Mouse (Mus musculus) G1E (cell line): ENCODE results near the gene Il11ra1. TPM values are rescaled to one million over a fixed set of nuclear protein-coding genes. Genes with fewer than 3 reads are reported as not detected.
"Not testable (repeated sequence)": the region's sequence is repeated elsewhere in the genome, so short reads cannot be mapped to it uniquely, and the experiment has no call there.

ENCODE experiments used
- ATAC-seq: 2 replicates; pipeline ENCODE4 v1.8.0; 2016; ENCODE audit warnings: mild to moderate bottlenecking; ENCODE audit not compliant: insufficient number of reproducible peaks, poor library complexity, low FRiP score, severe bottlenecking; ENCODE audit errors: extremely low read depth
- DNase-seq: peaks from one replicate; pipeline ENCODE4 v3.0.0; 2012; ENCODE audit warnings: low spot score
- H3K27me3 ChIP-seq: 2 replicates; pipeline ENCODE4 v1.6.1; 2012; ENCODE audit warnings: mild to moderate bottlenecking, low read length, inconsistent platforms; ENCODE audit not compliant: insufficient read depth
- H3K36me3 ChIP-seq: replicated peaks from 2 replicates; pipeline ENCODE3; 2012; ENCODE audit warnings: mild to moderate bottlenecking, inconsistent platforms
- H3K4me1 ChIP-seq: 2 replicates; pipeline ENCODE4 v1.6.1; 2012; ENCODE audit warnings: low read depth, low read length, inconsistent platforms, mixed read lengths; ENCODE audit not compliant: insufficient read depth
- H3K4me3 ChIP-seq: 2 replicates; pipeline ENCODE4 v1.5.1; 2012; ENCODE audit warnings: low read depth, mild to moderate bottlenecking, inconsistent platforms, low read length, moderate library complexity, mixed read lengths
- H3K9me3 ChIP-seq: replicated peaks from 2 replicates; pipeline ENCODE4 v1.6.1; 2012; ENCODE audit warnings: inconsistent platforms
- CTCF ChIP-seq: IDR thresholded peaks from 2 replicates; pipeline ENCODE4 v1.5.1; 2012; ENCODE audit warnings: low read depth, low read length, inconsistent platforms, mixed read lengths
- GATA1 ChIP-seq: IDR thresholded peaks from 2 replicates; pipeline ENCODE4 v1.6.1; 2012; ENCODE audit warnings: borderline replicate concordance, low read length, inconsistent platforms, mixed read lengths
- GATA2 ChIP-seq: IDR thresholded peaks from 2 replicates; pipeline ENCODE4 v1.6.1; 2012; ENCODE audit warnings: low read depth, low read length, inconsistent platforms, borderline replicate concordance
- POLR2AphosphoS5 ChIP-seq: IDR thresholded peaks from 2 replicates; pipeline ENCODE4 v1.6.1; 2012; ENCODE audit warnings: low read depth, low read length, inconsistent platforms; ENCODE audit not compliant: insufficient replicate concordance
- TAL1 ChIP-seq: conservative IDR thresholded peaks from 2 replicates; pipeline ENCODE4 v1.6.1; 2012; ENCODE audit warnings: low read depth, low read length, inconsistent platforms, mixed read lengths
- polyA plus RNA-seq: library from polyadenylated mRNA; stranded (reverse); fragments of >175 nt; gene quantifications from 2 replicates; pipeline ENCODE4 v1.2.3, GENCODE M21; 2012
- total RNA-seq, 2 experiments: library from RNA; stranded (forward) in 1 of 2; stranded (reverse) in 1 of 2; fragments of 200-1000 nt in 1 of 2; fragments of >200 nt in 1 of 2; fragmentation: Nextera tagmentation in 1 of 2; gene quantifications; 2 replicates each; pipeline ENCODE4 v1.2.3; 2014 to 2017

Il11ra1 gene
- total and polyA plus RNA-seq, 3 experiments, result 3.4 to 18.5 (median 4.6) TPM

GRCm38 (mm10) chr4:41677006-41677629 is 22.7 kb upstream of the Il11ra1 start:
- H3K9me3 ChIP-seq, result no peaks in the 10 kb centered on the region
- no peak overlapping the region for H3K4me3 ChIP-seq
- ATAC-seq (no peak), DNase-seq (no peak)
- TF ChIP-seq GATA1 (no peak), CTCF (no peak), TAL1 (no peak), GATA2 (no peak), POLR2AphosphoS5 (no peak)
- H3K4me1 ChIP-seq, result no peaks in the 10 kb centered on the region
- H3K36me3 ChIP-seq, result no peaks in the 10 kb centered on the region
- H3K27me3 ChIP-seq, result peaks cover 13% of the 10 kb centered on the region

- no peaks in the 10 kb centered on the region for H3K4me1 ChIP-seq
- ATAC-seq (no peak), DNase-seq (no peak)
- no peaks in the 10 kb centered on the region for H3K9me3 ChIP-seq
- TF ChIP-seq GATA2 (no peak), GATA1 (no peak), CTCF (no peak), TAL1 (no peak)
- H3K36me3 ChIP-seq, result no peaks in the 10 kb centered on the region
- peaks cover 17% of the 10 kb centered on the region for H3K27me3 ChIP-seq
- H3K4me3 ChIP-seq, result no peak overlapping the region
These were observed 20.9 kb upstream of the Il11ra1 start for GRCm38 (mm10) chr4:41678863-41679262.

- ATAC-seq, result no peak
- TF ChIP-seq POLR2AphosphoS5 (no peak), GATA1 (no peak), GATA2 (no peak), CTCF (no peak), TAL1 (no peak)
- Histone ChIP-seq H3K4me1 (no peaks in the 10 kb centered on the region), H3K9me3 (no peaks in the 10 kb centered on the region), H3K4me3 (no peak overlapping the region), H3K27me3 (peaks cover 17% of the 10 kb centered on the region), H3K36me3 (no peaks in the 10 kb centered on the region)
- DNase-seq, result no peak
These were observed 20.5 kb upstream of the Il11ra1 start for GRCm38 (mm10) chr4:41679291-41679690.

GRCm38 (mm10) chr4:41681176-41681575 is 18.6 kb upstream of the Il11ra1 start:
- no peak for ATAC-seq
- Histone ChIP-seq H3K4me3 (no peak overlapping the region), H3K9me3 (no peaks in the 10 kb centered on the region), H3K36me3 (no peaks in the 10 kb centered on the region), H3K4me1 (no peaks in the 10 kb centered on the region), H3K27me3 (peaks cover 17% of the 10 kb centered on the region)
- TF ChIP-seq GATA1, result no peak
- DNase-seq, result no peak

- H3K4me1 ChIP-seq, result no peaks in the 10 kb centered on the region
- DNase-seq (no peak), ATAC-seq (no peak)
- TF ChIP-seq POLR2AphosphoS5, result no peak
- TF ChIP-seq CTCF, result no peak
- TF ChIP-seq TAL1, result no peak
- TF ChIP-seq GATA2, result no peak
- no peak for TF ChIP-seq GATA1
- no peak overlapping the region for H3K4me3 ChIP-seq
- no peaks in the 10 kb centered on the region for H3K9me3 ChIP-seq
- H3K36me3 ChIP-seq, result no peaks in the 10 kb centered on the region
- peaks cover 14% of the 10 kb centered on the region for H3K27me3 ChIP-seq
These were observed 17.8 kb upstream of the Il11ra1 start for GRCm38 (mm10) chr4:41681947-41682346.

GRCm38 (mm10) chr4:41682789-41683188 is 17.0 kb upstream of the Il11ra1 start:
- no peak for TF ChIP-seq GATA1
- ATAC-seq, result no peak
- peaks cover 9% of the 10 kb centered on the region; the same call in 1 of the 2 replicates for H3K27me3 ChIP-seq

GRCm38 (mm10) chr4:41683303-41683702 is 16.5 kb upstream of the Il11ra1 start:
- not testable (repeated sequence) for H3K4me3 ChIP-seq, ATAC-seq, H3K27me3 ChIP-seq, H3K36me3 ChIP-seq, DNase-seq, H3K9me3 ChIP-seq, H3K4me1 ChIP-seq

More at GRCm38 (mm10) chr4:41682789-41683188, 17.0 kb upstream of the Il11ra1 start:
- no peak for DNase-seq
- Histone ChIP-seq H3K36me3 (no peaks in the 10 kb centered on the region), H3K4me1 (no peaks in the 10 kb centered on the region), H3K4me3 (no peak overlapping the region), H3K9me3 (no peaks in the 10 kb centered on the region)

GRCm38 (mm10) chr4:41684131-41684930 is 15.5 kb upstream of the Il11ra1 start:
- not testable (repeated sequence) for H3K4me1 ChIP-seq, H3K36me3 ChIP-seq, H3K27me3 ChIP-seq, DNase-seq, H3K4me3 ChIP-seq, H3K9me3 ChIP-seq, ATAC-seq

- H3K36me3 ChIP-seq, H3K27me3 ChIP-seq, H3K9me3 ChIP-seq, H3K4me3 ChIP-seq, DNase-seq, H3K4me1 ChIP-seq, ATAC-seq: not testable (repeated sequence)
These were observed 14.8 kb upstream of the Il11ra1 start for GRCm38 (mm10) chr4:41684931-41685453.
